Mouse (Mus musculus): ENCODE results near the gene Rab24. TPM values are rescaled to one million over a fixed set of nuclear protein-coding genes. Genes with fewer than 3 reads are reported as not detected.

Gene Rab24
- polyA plus RNA-seq, 1 experiment from 2014 or later, result 137 TPM

- no peaks in the 10 kb centered on the region for H3K27me3 ChIP-seq
- ATAC-seq (ENCODE audit: insufficient number of reproducible peaks, low FRiP score, low TSS enrichment, low read depth), result no peak
- no peaks in the 10 kb centered on the region for H3K9me3 ChIP-seq (replicated peaks)
- H3K4me1 ChIP-seq, result no peaks in the 10 kb centered on the region
- H3K27ac ChIP-seq (replicated peaks), result no peak overlapping the region
- peaks cover 83% of the 10 kb centered on the region for H3K36me3 ChIP-seq
- H3K4me3 ChIP-seq (replicated peaks), result no peak overlapping the region
- no peak overlapping the region for H3K9ac ChIP-seq
- 88% methylated on average over 1 of the region's 1 CpGs for WGBS
- H3K4me2 ChIP-seq (replicated peaks), result no peak overlapping the region
Measured at GRCm38 (mm10) chr13:55296760-55297159, 25.0 kb downstream of the Rab24 start.

- Histone ChIP-seq H3K27me3 (no peaks in the 10 kb centered on the region), H3K4me1 (no peaks in the 10 kb centered on the region), H3K9ac (no peak overlapping the region), H3K9me3 (replicated peaks) (no peaks in the 10 kb centered on the region), H3K27ac (replicated peaks) (no peak overlapping the region), H3K36me3 (peaks cover 78% of the 10 kb centered on the region), H3K4me2 (replicated peaks) (no peak overlapping the region), H3K4me3 (replicated peaks) (no peak overlapping the region)
- WGBS, result 77% methylated on average over 3 of the region's 3 CpGs
- no peak for ATAC-seq (ENCODE audit: insufficient number of reproducible peaks, low FRiP score, low TSS enrichment, low read depth)
Measured at GRCm38 (mm10) chr13:55288854-55289253, 32.9 kb downstream of the Rab24 start.

- Histone ChIP-seq H3K27me3 (no peaks in the 10 kb centered on the region), H3K4me2 (replicated peaks) (no peak overlapping the region), H3K9me3 (replicated peaks) (no peaks in the 10 kb centered on the region), H3K4me3 (replicated peaks) (no peak overlapping the region), H3K9ac (no peak overlapping the region), H3K36me3 (peaks cover 53% of the 10 kb centered on the region), H3K4me1 (no peaks in the 10 kb centered on the region), H3K27ac (replicated peaks) (no peak overlapping the region)
- WGBS, result 91% methylated on average over 5 of the region's 5 CpGs
- no peak for ATAC-seq (ENCODE audit: insufficient number of reproducible peaks, low FRiP score, low TSS enrichment, low read depth)
Measured at GRCm38 (mm10) chr13:55277646-55278045, 44.1 kb downstream of the Rab24 start.

- Histone ChIP-seq H3K9me3 (replicated peaks) (no peaks in the 10 kb centered on the region), H3K36me3 (peaks cover 52% of the 10 kb centered on the region), H3K4me2 (replicated peaks) (no peak overlapping the region), H3K4me1 (no peaks in the 10 kb centered on the region), H3K4me3 (replicated peaks) (no peak overlapping the region), H3K27me3 (no peaks in the 10 kb centered on the region), H3K9ac (no peak overlapping the region), H3K27ac (replicated peaks) (no peak overlapping the region)
- WGBS, result 52% methylated on average over 5 of the region's 5 CpGs
- no peak for ATAC-seq (ENCODE audit: insufficient number of reproducible peaks, low FRiP score, low TSS enrichment, low read depth)
Measured at GRCm38 (mm10) chr13:55277203-55277602, 44.5 kb downstream of the Rab24 start.

Other genes with a start within 250 kb of the Rab24 start
- 27.8 and 32.2 TPM in 2 replicates for gene Uimc1, start 221.6 kb downstream of the Rab24 start, polyA plus RNA-seq (2015; fragmentation: Nextera tagmentation; extraction: Ambion mirVana)
- 24.3 and 26.3 TPM in 2 replicates for gene Zfp346, start 216.6 kb downstream of the Rab24 start, polyA plus RNA-seq (2015; fragmentation: Nextera tagmentation; extraction: Ambion mirVana)
- not detected in 2 replicates for gene Gm17617, start 188.4 kb downstream of the Rab24 start, polyA plus RNA-seq (2015; fragmentation: Nextera tagmentation; extraction: Ambion mirVana)
- gene Fgfr4, start 169.3 kb downstream of the Rab24 start, polyA plus RNA-seq (2015; fragmentation: Nextera tagmentation; extraction: Ambion mirVana), result 12.7 and 14.6 TPM in 2 replicates
- gene Nsd1, start 112.2 kb downstream of the Rab24 start, polyA plus RNA-seq (2015; fragmentation: Nextera tagmentation; extraction: Ambion mirVana), result 54.0 and 56.0 TPM in 2 replicates
- 415 and 433 TPM in 2 replicates for gene Prelid1, start 1.4 kb downstream of the Rab24 start, polyA plus RNA-seq (2015; fragmentation: Nextera tagmentation; extraction: Ambion mirVana)
- gene Mxd3, start 7.9 kb upstream of the Rab24 start, polyA plus RNA-seq (2015; fragmentation: Nextera tagmentation; extraction: Ambion mirVana), result 40.9 and 44.0 TPM in 2 replicates
- gene Lman2, start 40.8 kb upstream of the Rab24 start, polyA plus RNA-seq (2015; fragmentation: Nextera tagmentation; extraction: Ambion mirVana), result 100.0 and 110 TPM in 2 replicates
- 2.1 and 2.5 TPM in 2 replicates for gene Rgs14, start 47.8 kb upstream of the Rab24 start, polyA plus RNA-seq (2015; fragmentation: Nextera tagmentation; extraction: Ambion mirVana)
- 0.11 TPM in 1 of 2 replicates, not detected in the other for gene Slc34a1, start 76.2 kb upstream of the Rab24 start, polyA plus RNA-seq (2015; fragmentation: Nextera tagmentation; extraction: Ambion mirVana)
- gene Pfn3, start 93.3 kb upstream of the Rab24 start, polyA plus RNA-seq (2015; fragmentation: Nextera tagmentation; extraction: Ambion mirVana), result not detected in 2 replicates
- 0.16 TPM in 1 of 2 replicates, not detected in the other for gene F12, start 104.8 kb upstream of the Rab24 start, polyA plus RNA-seq (2015; fragmentation: Nextera tagmentation; extraction: Ambion mirVana)
- 43.8 and 45.1 TPM in 2 replicates for gene Grk6, start 123.1 kb upstream of the Rab24 start, polyA plus RNA-seq (2015; fragmentation: Nextera tagmentation; extraction: Ambion mirVana)
- gene Prr7, start 142.3 kb upstream of the Rab24 start, polyA plus RNA-seq (2015; fragmentation: Nextera tagmentation; extraction: Ambion mirVana), result 1.5 TPM in 2 replicates
- 190 and 193 TPM in 2 replicates for gene Dbn1, start 166.2 kb upstream of the Rab24 start, polyA plus RNA-seq (2015; fragmentation: Nextera tagmentation; extraction: Ambion mirVana)
- 165 and 180 TPM in 2 replicates for gene Pdlim7, start 191.7 kb upstream of the Rab24 start, polyA plus RNA-seq (2015; fragmentation: Nextera tagmentation; extraction: Ambion mirVana)
- gene Dok3, start 207.3 kb upstream of the Rab24 start, polyA plus RNA-seq (2015; fragmentation: Nextera tagmentation; extraction: Ambion mirVana), result 5.5 and 6.3 TPM in 2 replicates
- 61.4 and 66.2 TPM in 2 replicates for gene Ddx41, start 214.7 kb upstream of the Rab24 start, polyA plus RNA-seq (2015; fragmentation: Nextera tagmentation; extraction: Ambion mirVana)
- gene Fam193b, start 249.2 kb upstream of the Rab24 start, polyA plus RNA-seq (2015; fragmentation: Nextera tagmentation; extraction: Ambion mirVana), result 43.4 and 46.0 TPM in 2 replicates

Data from embryonic facial prominence, embryonic 15.5 days (tissue).